Mouse (Mus musculus) yolk sac, embryonic 10.5 days (tissue): ENCODE measurements at regions not wholly inside any gene's neighbourhood (a gene's known extent, or its start where the extent isn't known, plus 50 kb on each side); places are given as distances from the start of the nearest gene placed in this dataset.

Experiments
- DNase-seq: peaks from one replicate; pipeline ENCODE4 v3.0.0-alpha.2; 2017; ENCODE audit warnings: low spot score

DNA sequence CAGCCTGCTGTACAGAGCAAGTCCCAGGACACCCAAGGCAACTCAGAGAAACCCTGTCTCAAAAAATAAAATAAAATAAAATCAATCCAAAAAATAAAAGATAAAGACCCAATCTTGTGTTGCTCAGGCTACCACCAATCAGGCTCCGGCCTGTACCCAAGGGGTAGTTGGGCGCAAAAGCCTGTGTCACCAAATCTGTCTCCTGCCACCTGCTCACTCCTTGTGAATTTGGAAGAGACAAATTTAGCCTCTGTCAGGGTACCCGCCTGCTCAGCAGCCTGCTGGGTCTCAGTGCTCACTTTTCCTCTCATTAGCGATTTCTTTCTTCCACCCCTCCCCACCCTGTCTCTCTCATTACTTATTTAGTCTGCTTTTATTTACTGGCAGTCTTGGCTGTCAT, 54.6 kb downstream of the Sox4 start:
- no peak for DNase-seq

DNA sequence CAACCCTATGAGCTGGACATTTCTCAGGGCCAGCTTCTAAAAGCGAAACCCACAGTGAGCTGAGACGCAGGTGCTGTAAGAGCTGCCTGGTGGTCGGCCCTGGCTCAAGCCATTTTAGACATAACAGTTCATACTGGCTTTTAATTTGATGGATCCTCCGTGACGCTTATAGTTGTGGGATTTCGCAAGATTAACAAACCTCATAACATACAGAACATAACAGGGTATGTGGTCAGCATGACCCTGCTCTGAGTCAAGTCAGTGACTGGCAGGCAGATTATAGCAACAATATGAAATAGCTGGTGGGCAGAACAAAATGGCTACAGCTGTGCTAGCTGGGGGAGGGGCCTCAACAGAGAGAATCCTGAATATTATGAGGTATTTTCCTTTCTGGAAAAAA, 60.6 kb downstream of the Sox4 start:
- DNase-seq, result no peak

DNA sequence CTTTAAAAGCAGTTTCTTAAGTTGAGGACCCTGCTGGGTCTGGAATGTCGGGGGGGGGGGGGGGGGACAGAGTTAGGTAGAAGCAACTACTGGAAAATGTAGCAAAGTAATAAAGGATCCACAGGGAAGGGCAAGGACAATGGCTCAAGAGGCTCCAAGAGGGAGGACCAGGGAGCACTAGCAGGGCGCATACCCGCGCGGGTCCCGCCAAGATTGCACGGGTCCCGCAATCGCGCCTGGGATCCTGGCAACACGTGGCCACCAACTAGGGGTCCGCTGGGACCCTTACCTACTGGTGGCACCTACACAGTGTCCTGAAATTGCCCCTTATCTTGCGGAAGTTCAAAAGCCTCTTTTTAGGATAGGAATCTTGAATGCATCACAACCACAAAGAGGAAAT, 66.4 kb downstream of the Sox4 start:
- no peak for DNase-seq

DNA sequence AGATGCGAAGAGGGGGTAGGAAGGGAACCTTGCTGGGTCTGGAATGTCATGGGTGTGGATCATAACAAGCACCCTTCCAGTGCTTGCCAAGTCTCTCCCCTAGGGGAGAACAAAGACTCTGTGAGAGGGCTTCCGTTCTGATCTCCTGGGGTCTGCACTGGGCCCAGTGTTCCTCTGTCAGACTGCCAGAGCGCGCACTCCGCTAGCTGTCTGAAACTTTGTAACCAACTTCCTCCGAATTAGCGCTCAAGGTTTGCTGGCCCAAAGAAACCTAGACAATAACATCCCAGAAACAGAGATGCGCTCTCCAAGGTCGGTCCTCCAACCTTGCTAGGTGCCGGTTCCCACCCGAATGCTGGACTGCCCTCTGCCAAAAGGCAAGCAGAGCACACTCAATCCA, 66.8 kb downstream of the Sox4 start:
- DNase-seq, result no peak

DNA sequence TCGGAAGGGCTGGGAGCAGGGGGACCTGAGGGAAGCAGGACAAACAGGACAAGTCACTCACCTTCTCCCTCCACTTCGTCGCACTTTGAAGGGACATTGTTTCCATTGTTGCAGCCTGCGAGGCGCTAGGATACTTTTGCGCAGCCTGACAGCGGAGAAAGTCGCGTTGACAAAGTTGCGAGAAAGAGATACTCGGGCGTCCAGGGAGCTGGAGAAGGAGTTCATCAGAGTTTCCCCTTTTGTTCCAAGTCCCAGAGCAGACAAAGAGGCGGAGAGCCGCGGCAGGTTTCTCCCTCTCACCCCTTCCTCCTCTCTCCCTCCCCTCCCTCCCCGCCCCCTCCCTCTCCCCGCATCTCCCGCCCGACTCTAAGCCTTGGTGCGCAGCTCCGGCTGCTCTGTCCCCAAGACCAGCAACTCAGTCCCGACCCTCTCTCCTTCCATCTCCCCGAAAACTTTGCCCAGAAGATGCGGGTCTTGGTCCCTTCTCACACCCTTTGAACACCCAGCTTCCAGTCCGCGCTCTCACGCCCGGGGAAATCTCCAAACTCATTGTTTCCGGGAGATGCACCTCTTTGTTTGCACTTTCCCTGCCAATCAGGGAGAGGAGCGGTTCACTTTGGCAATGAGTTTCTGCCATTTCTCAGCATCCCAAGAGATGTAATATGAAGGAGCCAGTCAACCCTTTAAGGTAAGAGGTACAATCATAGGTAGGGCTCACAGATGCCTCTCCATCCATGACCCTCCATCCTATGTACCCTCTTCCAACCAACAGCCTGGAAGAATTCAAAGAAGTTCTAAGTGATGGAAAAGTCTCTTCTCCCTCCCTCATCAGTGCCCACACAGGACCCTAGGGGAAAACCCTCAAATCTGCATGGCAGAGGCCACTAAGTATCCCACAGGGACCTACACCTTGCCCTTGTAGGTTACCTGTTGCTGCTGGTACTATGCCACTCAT, 68.2 kb downstream of the Sox4 start:
- DNase-seq, result peak; percentile 17

DNA sequence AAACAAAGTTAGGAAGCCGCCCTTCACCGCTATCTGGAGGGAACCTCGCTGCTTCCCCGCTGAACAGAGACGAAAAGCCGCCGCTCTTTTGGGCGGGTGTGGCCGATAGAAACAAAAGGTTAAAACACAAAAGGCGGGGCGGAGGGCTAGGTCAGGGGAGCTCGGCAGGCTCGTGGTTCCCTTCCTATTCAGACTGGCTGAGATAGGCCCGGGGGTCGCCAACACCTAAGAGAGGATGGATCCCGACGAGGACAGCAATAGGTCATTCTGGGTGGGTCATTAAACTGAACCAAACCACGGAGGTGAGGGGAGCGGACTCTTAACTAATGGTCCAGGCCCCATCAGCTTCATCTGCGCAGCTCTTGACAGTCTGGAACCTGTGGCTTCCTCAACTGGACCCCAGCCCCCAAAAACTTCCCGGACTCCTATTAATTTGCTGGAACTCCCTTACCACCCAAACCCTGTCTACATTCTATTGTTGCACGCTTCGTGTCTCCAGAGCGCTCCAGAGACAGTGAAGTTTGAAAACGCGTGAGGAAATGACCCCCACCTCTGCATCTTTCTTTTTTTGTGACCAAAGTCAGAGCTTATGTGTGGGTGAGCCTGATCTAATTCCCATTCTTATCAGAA, 69.2 kb downstream of the Sox4 start:
- DNase-seq, result peak; percentile 10

DNA sequence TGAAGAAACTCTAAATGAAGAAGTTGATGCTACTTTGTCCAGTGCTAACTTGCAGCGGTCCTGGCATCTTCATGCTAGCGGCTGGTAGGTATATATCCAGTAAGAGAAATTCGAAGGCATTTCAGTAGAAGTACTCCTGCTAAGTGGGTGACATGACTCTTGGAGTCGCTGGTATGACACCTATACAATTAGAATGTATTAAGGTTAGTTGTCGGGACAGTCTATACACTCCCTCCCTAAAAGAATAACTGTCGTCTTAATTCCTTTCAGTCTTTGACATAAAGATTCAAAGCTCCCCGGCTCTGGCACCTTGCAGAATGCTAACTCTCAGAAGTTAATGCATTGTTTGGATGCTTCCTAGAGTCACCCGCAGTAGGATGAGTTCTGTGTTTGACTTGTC, 70.1 kb downstream of the Sox4 start:
- no peak for DNase-seq

DNA sequence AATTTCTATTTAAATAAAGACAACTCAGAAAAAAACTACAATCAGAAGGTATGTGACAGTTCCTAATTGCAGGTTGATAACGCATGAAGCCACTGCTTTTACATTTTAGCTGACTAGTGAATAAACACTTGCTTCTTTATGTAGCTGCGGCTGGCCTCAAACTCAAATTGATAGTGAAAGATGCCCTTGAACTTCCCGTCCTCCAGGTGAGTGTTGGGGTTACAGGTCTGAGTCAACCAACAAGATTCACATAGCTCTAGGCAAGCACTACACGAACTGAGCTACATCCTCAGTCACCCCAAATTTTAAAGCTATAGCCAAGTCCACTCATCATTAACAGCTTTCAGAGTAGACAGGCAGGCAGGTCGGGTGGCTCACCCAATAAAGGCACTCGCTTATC, 72.6 kb downstream of the Sox4 start:
- DNase-seq, result no peak

DNA sequence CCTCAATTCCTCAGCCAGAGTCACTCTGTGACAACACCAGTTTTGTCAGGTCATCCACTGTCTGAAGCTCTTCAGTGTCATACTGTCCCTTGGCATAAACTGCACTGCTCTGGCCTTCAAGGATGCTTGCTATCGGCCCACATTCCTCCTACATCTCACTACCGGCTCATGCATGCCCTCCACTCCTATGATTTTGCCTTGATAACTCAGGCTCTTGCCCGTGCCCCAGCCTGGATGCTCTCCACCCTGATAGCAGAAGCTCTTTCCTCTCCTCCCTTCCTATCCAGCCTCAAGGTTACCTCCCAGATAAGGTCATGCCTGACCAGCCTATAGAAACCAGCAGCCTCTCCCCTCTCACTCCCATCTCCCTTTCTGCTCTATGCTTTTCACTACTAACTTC, 74.8 kb downstream of the Sox4 start:
- no peak for DNase-seq

DNA sequence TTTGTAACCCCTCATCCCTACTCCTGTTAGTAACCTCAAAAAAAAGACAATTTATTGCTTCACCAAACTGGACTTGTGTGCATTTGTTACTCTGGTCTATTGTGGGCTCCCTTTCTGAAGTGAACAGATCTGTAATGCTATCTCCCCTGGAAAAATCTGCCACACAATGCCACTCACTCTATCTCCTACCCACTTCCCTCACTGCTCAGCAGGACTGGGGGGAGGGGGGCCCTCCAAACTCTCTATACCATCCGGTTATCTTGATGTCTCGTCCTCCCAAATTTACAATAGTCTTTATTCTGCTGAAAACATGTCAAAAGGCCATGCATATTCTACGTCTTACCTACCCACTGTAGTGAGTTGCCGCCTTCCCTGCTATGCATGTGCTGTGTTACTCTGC, 76.7 kb downstream of the Sox4 start:
- DNase-seq, result no peak

DNA sequence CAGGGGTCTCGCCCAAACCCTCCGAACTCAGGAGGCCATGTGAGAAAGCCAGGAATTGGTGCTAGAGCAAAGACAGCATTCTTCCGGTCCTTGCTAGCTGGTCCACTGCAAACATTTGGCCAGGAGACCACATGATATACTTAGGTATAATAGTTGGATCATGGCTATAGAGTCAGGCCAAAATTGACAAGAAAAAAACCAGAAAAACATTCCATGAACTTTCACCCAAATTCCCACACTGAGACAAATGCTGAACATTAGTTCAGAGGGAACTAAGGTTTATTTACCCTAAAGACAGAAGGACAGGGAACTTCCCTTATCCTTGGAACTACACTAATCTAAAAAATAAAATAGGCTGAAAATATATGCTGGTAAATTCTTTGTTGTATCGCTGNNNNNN, 82.8 kb downstream of the Sox4 start:
- DNase-seq, result no peak

DNA sequence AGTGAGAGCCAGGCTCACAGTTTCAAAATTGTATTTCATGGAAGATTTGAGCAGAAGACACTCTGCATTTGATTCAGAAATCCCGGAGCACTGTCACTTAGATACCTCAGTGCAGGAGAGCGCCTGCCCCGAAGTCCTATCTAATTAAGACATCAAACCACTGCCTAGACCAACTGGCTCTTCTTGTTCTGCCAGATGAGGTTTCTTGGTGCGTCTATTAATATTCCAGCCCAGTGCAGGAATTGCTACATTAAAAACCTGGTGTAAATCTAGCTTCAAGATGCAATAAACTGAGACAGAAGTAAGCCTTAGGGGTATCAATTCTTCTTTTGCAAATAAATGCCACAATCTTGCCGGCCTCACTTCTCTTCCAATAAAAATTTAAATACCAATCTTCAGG, 86.3 kb downstream of the Sox4 start:
- DNase-seq, result no peak

DNA sequence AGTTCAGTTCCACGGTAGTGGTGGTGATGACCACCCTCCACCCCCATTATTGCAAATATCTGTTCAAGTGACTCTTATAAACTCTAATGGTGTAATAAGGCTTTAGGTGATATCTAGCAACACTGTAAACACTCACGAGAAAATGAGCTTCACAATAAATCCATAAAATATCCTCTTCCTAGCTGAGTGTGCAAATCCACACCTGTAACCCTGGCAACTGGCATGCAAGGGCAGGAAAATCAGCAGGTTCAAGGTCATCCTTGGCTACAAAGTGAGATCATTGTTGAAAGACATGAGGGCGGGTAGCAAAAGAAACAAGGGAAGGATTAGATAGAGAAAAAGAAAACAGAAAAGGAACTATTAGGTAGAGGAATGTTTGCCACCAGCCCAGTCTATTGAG, 86.8 kb downstream of the Sox4 start:
- DNase-seq, result no peak

DNA sequence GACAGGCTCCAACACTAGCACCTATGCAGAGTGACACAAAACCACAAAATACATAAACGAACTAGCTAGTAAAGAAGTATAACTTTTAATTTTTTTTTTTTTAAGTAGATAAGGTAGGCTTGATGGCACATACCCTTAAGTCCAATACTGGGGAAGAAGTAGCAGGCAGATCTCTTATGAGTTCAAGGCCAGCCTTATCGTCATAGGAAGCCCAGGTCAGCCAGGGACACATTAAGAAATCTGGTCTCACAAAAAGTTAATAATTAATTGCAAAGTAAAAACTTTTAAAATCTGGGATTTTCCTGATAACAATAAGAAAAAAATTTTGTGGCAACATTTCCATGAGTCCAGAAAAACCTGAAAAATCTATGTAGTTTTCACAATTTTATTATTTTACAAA, 92.9 kb downstream of the Sox4 start:
- no peak for DNase-seq

DNA sequence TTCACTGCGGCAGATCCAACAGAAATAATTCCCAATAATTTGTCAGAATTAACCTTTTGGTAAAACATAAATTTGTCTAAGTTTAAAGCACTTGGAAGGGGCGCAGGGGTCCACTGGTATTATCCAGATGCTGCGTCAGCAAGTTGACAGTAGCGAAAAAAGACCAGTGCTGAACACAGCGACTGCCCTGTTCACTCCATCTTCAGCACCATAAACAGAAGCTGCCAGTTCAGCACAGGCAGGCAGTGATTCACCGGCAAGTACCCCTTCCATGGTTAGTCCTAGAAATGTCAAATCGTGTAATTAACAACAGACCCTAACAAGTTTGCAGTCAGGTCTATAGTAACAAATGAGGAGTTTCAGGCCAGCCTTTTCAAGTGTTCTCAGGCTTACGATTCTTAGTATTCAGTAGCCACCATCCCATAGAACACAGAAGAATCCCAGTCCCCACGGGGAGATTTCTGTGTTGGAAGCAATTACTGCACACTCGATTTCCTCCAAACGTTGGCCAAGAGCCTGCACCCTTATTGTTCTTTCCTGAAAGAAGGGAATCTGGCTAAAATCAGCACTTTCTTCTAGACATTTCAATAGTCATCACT, 93.6 kb downstream of the Sox4 start:
- no peak for DNase-seq

DNA sequence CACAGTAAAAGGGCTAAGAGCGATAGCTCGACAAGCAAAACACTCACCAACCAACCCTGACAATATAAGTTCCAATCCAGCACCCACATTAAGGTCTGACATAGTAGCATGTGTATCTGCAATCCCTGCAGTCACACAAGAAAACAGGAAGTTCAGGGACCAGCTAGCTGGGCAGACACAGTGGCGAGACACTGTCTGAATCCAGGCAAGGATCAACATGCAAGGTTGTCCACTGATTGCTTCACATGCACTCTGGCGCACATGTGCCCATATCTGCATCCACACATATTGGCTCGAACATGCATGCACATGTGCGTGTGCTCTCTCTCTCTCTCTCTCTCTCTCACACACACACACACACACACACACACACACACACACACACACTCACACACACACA, 95.5 kb downstream of the Sox4 start:
- no peak for DNase-seq

DNA sequence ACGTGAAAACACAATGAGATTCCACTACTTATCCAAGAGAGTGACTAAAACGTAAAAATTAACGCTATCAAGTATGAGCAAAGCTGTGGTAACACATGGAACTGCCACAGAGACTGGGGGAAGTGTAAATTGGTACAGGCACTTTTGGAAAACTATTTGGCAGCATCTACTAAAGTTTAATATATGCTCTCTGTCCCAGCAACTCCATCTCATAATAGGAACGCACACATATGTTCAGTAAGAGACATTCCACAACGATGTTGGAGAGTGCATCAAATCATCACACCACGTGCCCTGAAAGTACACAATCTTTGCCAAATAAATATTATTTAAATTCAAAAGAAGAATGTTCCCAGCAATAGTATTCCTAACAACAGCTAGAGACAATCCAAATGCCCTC, 96.3 kb downstream of the Sox4 start:
- no peak for DNase-seq

DNA sequence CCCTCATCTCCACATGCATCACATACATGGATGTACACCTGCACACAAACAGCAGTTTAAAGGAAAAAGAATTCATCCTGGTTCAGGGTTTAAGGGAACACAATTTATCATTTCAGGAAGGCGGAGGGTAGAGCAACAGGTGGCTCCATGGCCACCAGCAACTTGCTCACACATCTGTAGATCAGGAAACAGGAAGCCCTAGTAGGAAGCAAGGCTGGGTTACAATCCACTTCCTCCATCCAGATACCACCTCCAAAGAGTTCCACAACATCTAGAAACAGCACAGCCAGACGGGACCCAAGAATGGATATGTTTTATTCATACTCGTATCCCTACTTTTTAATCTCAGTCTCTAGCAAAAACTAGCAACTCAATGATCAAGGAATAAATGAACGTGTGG, 97.0 kb downstream of the Sox4 start:
- DNase-seq, result no peak

DNA sequence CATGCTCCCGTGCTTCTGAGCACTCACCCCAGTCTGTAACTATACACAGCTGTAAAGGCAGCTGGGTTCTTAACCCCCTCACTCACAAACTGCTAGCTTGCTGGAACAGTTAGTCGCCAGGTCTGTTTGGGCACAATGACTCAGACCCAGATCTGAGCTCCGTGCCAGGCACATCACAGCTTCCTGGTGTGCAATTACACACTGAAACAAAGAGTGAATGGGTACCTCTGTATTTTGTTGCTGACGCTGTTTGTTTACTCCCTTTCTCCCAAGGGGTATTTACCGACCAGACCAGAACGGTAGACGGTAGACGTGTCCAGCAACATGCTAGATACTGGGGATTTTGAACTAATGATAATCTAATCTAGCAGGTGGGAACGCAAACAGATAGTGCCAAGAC, 99.3 kb downstream of the Sox4 start:
- no peak for DNase-seq

DNA sequence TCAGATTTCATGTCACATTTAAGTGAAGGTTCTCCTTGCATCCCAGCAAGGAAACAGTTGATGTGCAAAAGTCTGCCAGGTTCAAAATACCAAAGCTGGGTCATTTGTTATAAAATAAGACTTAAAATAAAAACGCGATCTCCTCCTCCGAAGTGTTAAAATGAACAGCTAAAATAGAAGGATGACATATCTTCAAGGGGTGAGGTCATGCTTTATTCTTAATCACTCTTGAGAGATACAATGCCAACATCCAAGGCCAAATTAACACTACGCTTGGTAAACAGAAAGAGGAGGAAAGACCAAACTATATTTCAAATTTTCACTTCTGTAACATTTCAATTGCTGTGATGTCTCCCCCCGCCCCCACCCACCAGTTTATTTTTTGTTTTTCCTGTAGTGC, 105.2 kb downstream of the Sox4 start:
- DNase-seq, result no peak

DNA sequence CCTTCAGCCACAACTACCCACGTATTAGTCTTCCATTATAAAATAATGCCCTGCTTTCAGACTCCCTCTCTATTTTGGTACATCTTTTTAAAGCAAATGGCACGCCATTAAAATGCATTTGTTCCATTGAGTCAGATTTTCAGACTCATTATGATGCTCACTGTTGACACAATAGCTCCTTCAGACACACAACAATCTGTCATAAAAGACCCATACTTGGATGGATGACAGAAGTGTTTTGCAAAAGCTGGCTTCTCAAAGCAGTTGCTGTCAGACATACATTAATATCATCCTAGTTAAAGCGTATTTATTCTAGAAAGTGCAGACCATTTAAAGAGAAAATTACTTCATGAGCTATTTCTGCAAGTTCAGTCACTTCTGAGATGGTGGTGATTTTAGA, 106.0 kb downstream of the Sox4 start:
- DNase-seq, result no peak

DNA sequence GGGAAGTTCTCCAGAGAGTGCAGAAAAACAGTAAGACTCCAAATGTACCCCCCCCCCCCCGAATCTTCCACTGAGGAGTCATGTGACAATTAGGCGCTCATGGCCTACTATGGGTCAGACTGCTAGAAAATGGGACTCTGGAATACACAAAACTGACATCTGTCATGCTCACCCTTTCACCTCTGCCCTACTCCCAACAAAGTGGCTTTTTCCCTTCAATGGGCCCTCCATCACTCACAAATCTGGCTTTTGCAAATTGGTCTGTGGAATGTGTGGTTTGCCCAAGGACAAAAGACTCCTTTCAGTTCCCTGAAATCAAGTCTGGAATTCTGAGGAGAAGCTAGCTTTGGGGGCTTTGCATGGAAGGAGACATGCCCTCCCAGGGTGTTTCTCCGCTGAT, 109.0 kb downstream of the Sox4 start:
- DNase-seq, result no peak

DNA sequence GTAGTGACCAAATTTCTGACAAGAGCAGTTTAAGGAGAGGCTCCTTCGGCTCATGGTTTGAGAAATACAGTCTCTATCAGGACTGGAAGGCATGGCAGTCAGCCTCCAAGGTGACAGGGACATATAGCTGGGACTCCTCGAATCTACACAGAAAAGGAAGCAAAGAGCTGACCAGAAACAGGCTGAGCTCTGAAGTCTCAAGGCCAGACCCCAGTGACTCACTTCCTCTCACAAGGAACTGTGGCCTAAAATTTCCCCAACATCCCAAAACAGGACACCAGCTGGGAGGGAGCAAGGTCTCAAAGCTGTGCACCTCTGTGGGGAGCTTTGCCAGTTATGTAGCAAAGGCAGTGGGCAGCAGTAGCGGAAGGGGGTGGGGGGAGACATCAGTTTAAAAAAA, 110.7 kb downstream of the Sox4 start:
- DNase-seq, result no peak
